Mouse (Mus musculus) lung, postnatal 0 days (tissue): ENCODE data around the gene Cdh20. TPM values are rescaled to one million over a fixed set of nuclear protein-coding genes. Genes with fewer than 3 reads are reported as not detected.

ENCODE experiments used
- ATAC-seq: fragments of 200-750 bp; cut with Nextera tagmentation; 2 replicates; pipeline ENCODE4 v1.8.0; 2017; ENCODE audit warnings: moderate library complexity
- DNase-seq: peaks from one replicate; pipeline ENCODE4 v3.0.0-alpha.2; 2016; ENCODE audit warnings: low spot score
- H3K27ac ChIP-seq: fragments of 300-500 bp; sonication (generic); 2 replicates; pipeline ENCODE4 v1.5.1; 2014; ENCODE audit warnings: antibody characterized with exemption, mild to moderate bottlenecking, low read length, mixed read lengths
- H3K27me3 ChIP-seq: fragments of 300-500 bp; sonication (generic); replicated peaks from 2 replicates; pipeline ENCODE4 v1.6.1; 2014; ENCODE audit warnings: low read length, mixed read lengths; ENCODE audit not compliant: insufficient read depth
- H3K36me3 ChIP-seq: fragments of 300-500 bp; sonication (generic); 2 replicates; pipeline ENCODE4 v1.6.1; 2014; ENCODE audit warnings: low read length, mixed read lengths; ENCODE audit not compliant: insufficient read depth
- H3K4me1 ChIP-seq: fragments of 300-500 bp; sonication (generic); 2 replicates; pipeline ENCODE4 v1.6.1; 2014; ENCODE audit warnings: antibody characterized with exemption, low read depth, low read length, mixed read lengths; ENCODE audit not compliant: insufficient read depth
- H3K4me2 ChIP-seq: fragments of 300-500 bp; sonication (generic); replicated peaks from 2 replicates; pipeline ENCODE4 v1.6.1; 2014; ENCODE audit warnings: low read depth, mild to moderate bottlenecking, low read length, moderate library complexity, mixed read lengths
- H3K4me3 ChIP-seq: fragments of 300-500 bp; sonication (generic); 2 replicates; pipeline ENCODE4 v1.5.1; 2014; ENCODE audit warnings: low read depth, low read length
- H3K9ac ChIP-seq: fragments of 300-500 bp; sonication (generic); replicated peaks from 2 replicates; pipeline ENCODE4 v1.6.1; 2014; ENCODE audit warnings: low read depth, mild to moderate bottlenecking
- H3K9me3 ChIP-seq: fragments of 300-500 bp; sonication (generic); 2 replicates; pipeline ENCODE4 v1.6.1; 2016; ENCODE audit warnings: low read length, mixed read lengths
- CTCF ChIP-seq: IDR thresholded peaks from 2 replicates; pipeline ENCODE4 v1.5.1; 2016; ENCODE audit warnings: antibody characterized with exemption, mild to moderate bottlenecking
- EP300 ChIP-seq: IDR thresholded peaks from 2 replicates; pipeline ENCODE4 v1.6.1; 2016; ENCODE audit warnings: antibody characterized with exemption, mild to moderate bottlenecking, control low read depth
- whole genome bisulfite sequencing: fragments of 180-500 bp; shearing (Covaris S2); extraction: QIAGEN DNeasy Blood & Tissue Kit; methylation state at CpG from one replicate; pipeline ENCODE4 v1.1.7; 2014; 5-methylcytosine and 5-hydroxymethylcytosine counted together
- polyA plus RNA-seq: library from polyadenylated mRNA; unstranded; fragments of >200 nt; fragmentation: Nextera tagmentation; extraction: Ambion mirVana; gene quantifications from 2 replicates; pipeline ENCODE4 v1.2.1, GENCODE M21; 2015

Gene Cdh20
- polyA plus RNA-seq, 1 experiment from 2014 or later: 0.05 TPM

GRCm38 (mm10) chr1:104993905-104994611, 225.7 kb downstream of the Cdh20 start:
- ATAC-seq (peak; percentile 75), DNase-seq (peak; percentile 48)
- H3K27ac ChIP-seq: no peak overlapping the region
- H3K4me2 ChIP-seq: peak overlapping the region; percentile 78
- 9% methylated on average over 51 of the region's 51 CpGs for WGBS
- H3K9me3 ChIP-seq: no peaks in the 10 kb centered on the region
- no peaks in the 10 kb centered on the region for H3K36me3 ChIP-seq
- peak overlapping the region; percentile 19; the same call in 1 of the 2 replicates for H3K9ac ChIP-seq
- TF ChIP-seq CTCF (no peak), EP300 (no peak)
- no peaks in the 10 kb centered on the region for H3K27me3 ChIP-seq
- no peaks in the 10 kb centered on the region for H3K4me1 ChIP-seq
- peak overlapping the region; percentile 35 for H3K4me3 ChIP-seq

DNA sequence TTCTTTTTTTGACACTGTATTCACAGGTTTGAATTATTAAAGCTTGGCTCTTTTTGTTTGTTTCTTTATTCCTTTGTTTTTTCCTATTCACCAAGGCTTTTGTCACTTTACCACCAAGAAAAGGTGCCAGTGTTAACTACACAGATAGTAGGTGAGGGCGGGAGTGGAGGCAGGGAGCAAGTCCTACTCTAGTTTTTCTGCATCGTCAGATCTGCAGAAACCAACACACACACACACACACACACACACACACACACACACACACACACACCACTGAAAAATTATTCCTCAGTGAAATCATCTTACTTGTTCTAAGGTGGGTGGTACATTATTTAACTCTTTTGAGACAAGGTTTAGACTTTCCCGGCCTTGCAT, 226.3 kb downstream of the Cdh20 start:
- Histone ChIP-seq H3K4me3 (no peak overlapping the region), H3K4me1 (no peaks in the 10 kb centered on the region), H3K9ac (no peak overlapping the region), H3K4me2 (peak overlapping the region; percentile 78), H3K27me3 (no peaks in the 10 kb centered on the region), H3K27ac (no peak overlapping the region), H3K36me3 (no peaks in the 10 kb centered on the region), H3K9me3 (no peaks in the 10 kb centered on the region)
- 76% methylated on average over 3 of the region's 3 CpGs for WGBS
- DNase-seq: no peak
- TF ChIP-seq CTCF: no peak
- TF ChIP-seq EP300: no peak
- no peak for ATAC-seq

DNA sequence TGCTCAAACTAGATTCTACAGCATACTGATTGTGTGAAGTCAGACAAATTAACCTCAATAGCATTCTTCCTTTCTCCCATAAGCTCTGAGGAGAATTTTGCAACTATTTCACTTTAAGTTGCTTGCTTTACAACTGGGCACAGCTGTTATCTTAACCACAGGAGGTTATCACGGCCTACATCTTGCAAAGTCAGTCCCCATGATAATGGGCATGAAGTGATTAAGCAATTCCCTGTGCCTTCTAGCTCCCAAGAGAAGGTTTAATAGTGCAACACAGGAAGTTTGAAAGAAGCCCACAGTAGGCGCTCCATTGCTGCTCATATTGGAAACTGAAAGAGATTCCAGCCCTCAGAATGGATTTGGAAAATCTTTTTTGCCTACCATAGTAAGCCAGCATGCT, 229.5 kb downstream of the Cdh20 start:
- DNase-seq: no peak

GRCm38 (mm10) chr1:105002179-105002578, 233.8 kb downstream of the Cdh20 start:
- no peaks in the 10 kb centered on the region for H3K27me3 ChIP-seq
- 65% methylated on average over 1 of the region's 1 CpGs for WGBS
- H3K27ac ChIP-seq: no peak overlapping the region
- DNase-seq (no peak), ATAC-seq (no peak)
- TF ChIP-seq CTCF: no peak
- no peak for TF ChIP-seq EP300
- H3K4me2 ChIP-seq: no peak overlapping the region
- no peak overlapping the region for H3K9ac ChIP-seq
- no peak overlapping the region for H3K4me3 ChIP-seq
- H3K9me3 ChIP-seq: no peaks in the 10 kb centered on the region
- no peaks in the 10 kb centered on the region for H3K4me1 ChIP-seq
- no peaks in the 10 kb centered on the region for H3K36me3 ChIP-seq

More for the DNA sequence above, 229.5 kb downstream of the Cdh20 start:
- WGBS: 66% methylated on average over 2 of the region's 2 CpGs
- H3K27ac ChIP-seq: no peak overlapping the region
- no peak overlapping the region for H3K4me3 ChIP-seq
- no peaks in the 10 kb centered on the region for H3K36me3 ChIP-seq
- no peak for ATAC-seq
- H3K27me3 ChIP-seq: no peaks in the 10 kb centered on the region
- H3K9ac ChIP-seq: no peak overlapping the region
- no peaks in the 10 kb centered on the region for H3K4me1 ChIP-seq
- no peak overlapping the region for H3K4me2 ChIP-seq
- no peak for TF ChIP-seq EP300
- no peak for TF ChIP-seq CTCF
- no peaks in the 10 kb centered on the region for H3K9me3 ChIP-seq

DNA sequence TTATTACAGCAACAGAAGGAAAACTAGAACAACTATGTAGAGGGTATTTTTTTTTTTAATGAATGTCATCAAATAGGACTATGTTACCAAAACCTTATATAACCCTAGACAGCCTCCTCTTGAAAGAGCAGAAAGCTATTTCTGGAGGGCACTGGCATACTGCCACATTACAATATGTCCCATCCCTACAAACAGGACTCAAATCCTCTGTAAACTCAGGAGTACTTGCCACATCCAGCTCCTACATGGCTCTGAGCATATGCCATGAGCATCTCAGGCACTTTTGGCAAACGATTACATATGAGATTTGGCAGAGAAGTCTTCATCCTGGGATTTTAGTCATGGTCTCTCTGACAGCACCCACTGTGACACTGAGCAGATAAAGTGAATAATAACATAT, 235.5 kb downstream of the Cdh20 start:
- no peaks in the 10 kb centered on the region for H3K4me1 ChIP-seq
- ATAC-seq: no peak
- no peak overlapping the region for H3K27ac ChIP-seq
- H3K9me3 ChIP-seq: no peaks in the 10 kb centered on the region
- 82% methylated on average over 1 of the region's 1 CpGs for WGBS
- H3K27me3 ChIP-seq: no peaks in the 10 kb centered on the region
- H3K4me3 ChIP-seq: no peak overlapping the region
- no peaks in the 10 kb centered on the region for H3K36me3 ChIP-seq
- no peak for DNase-seq
- no peak overlapping the region for H3K4me2 ChIP-seq
- TF ChIP-seq EP300 (no peak), CTCF (no peak)
- no peak overlapping the region for H3K9ac ChIP-seq

DNA sequence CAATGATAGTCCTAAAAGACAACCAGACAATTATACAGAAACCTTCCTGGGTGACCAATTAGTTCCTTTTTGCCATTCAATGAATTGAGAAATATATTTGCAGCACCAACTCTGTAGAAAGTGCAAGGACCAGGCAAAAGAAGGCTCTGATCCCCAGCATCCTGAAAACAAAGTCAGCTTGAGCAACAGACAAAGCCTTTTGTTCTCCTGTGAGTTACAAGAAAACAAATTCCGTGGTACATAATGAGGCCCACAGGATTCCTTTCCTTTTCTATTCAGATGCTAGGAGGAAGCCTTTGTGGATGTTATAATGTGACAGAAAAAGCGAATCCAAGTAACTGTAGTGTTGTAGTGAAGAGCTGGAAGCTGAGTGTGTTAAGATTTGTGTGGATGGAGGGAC, 244.3 kb downstream of the Cdh20 start:
- no peak overlapping the region for H3K9ac ChIP-seq
- no peak overlapping the region for H3K27ac ChIP-seq
- TF ChIP-seq EP300: no peak
- no peak for TF ChIP-seq CTCF
- H3K4me3 ChIP-seq: no peak overlapping the region
- DNase-seq (no peak), ATAC-seq (no peak)
- WGBS: 23% methylated on average over 2 of the region's 2 CpGs
- H3K36me3 ChIP-seq: no peaks in the 10 kb centered on the region
- no peaks in the 10 kb centered on the region for H3K9me3 ChIP-seq
- no peaks in the 10 kb centered on the region for H3K4me1 ChIP-seq
- no peak overlapping the region for H3K4me2 ChIP-seq
- no peaks in the 10 kb centered on the region for H3K27me3 ChIP-seq

DNA sequence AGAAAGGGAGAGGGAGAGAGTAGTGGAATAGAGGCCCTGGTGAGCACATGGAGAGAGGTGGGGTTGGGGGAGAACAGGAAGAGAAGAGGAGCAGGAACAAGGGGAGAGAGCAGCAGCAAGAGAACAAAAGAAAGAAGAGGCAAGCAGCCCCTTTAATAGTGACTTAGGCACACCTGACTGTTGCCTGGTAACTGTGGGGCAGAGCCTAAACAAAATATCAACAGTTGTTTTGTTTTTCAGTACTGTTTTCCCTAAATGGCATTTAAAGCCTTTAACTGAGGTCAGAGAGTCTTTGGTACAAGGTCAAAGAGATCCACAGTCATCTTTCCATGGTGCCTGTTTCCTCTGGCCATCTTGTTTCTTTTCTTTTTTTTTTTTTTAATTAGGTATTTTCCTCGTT, 245.0 kb downstream of the Cdh20 start:
- DNase-seq: no peak

More for the DNA sequence above, 245.0 kb downstream of the Cdh20 start:
- TF ChIP-seq CTCF (no peak), EP300 (no peak)
- Histone ChIP-seq H3K9me3 (no peaks in the 10 kb centered on the region), H3K36me3 (no peaks in the 10 kb centered on the region), H3K9ac (no peak overlapping the region), H3K27me3 (no peaks in the 10 kb centered on the region), H3K4me1 (no peaks in the 10 kb centered on the region), H3K4me2 (no peak overlapping the region), H3K4me3 (no peak overlapping the region), H3K27ac (no peak overlapping the region)
- no peak for ATAC-seq
- WGBS: 54% methylated on average over 1 of the region's 1 CpGs
